Mouse (Mus musculus): ENCODE results near the gene Slc25a45. TPM values are rescaled to one million over a fixed set of nuclear protein-coding genes. Genes with fewer than 3 reads are reported as not detected.

Slc25a45 gene
- polyA plus RNA-seq, 1 experiment from 2014 or later: 1.8 TPM

DNA sequence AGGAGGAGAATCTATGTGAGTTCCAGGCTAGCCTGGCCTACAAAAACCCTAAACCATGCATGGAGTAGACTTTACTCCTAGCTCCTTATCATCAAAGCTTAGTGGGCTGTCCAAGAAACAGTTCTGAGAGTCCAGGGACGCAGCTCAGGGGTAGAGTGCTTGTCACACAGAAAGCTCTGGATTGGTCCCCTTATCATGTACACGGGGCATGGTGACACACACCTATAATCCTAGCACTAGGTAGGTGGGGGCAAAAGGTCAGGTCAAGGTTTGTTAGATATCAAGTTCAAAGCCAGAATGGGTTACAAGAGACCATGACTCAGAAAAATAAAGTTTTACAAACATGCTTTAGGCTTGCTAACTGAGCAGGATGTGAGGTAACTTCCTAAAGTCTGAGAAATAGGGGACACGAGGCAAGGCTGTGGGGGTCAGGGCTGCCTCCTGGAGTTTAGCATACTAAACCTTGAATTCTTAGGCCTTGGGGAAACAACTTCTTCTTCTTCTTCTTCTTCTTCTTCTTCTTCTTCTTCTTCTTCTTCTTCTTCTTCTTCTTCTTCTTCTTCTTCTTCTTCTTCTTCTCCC, 9.7 kb downstream of the Slc25a45 start:
- Histone ChIP-seq H3K36me3 (ENCODE audit: control insufficient read depth, insufficient read depth, low read length) (no peaks in the 10 kb centered on the region), H3K9me3 (ENCODE audit: control insufficient read depth, low read depth, low read length) (no peaks in the 10 kb centered on the region), H3K9ac (replicated peaks; ENCODE audit: low read depth, low read length) (no peak overlapping the region), H3K4me2 (replicated peaks; ENCODE audit: low read depth, low read length) (no peak overlapping the region), H3K4me1 (ENCODE audit: control insufficient read depth, insufficient read depth, low read length) (no peaks in the 10 kb centered on the region), H3K27me3 (ENCODE audit: control insufficient read depth, insufficient read depth, low read length) (no peaks in the 10 kb centered on the region), H3K27ac (ENCODE audit: low read length) (no peak overlapping the region), H3K4me3 (ENCODE audit: low read depth, low read length) (no peak overlapping the region)
- ATAC-seq (ENCODE audit: insufficient number of reproducible peaks, insufficient read depth, low FRiP score, low read depth): no peak
- WGBS: 83% methylated on average over 3 of the region's 3 CpGs

DNA sequence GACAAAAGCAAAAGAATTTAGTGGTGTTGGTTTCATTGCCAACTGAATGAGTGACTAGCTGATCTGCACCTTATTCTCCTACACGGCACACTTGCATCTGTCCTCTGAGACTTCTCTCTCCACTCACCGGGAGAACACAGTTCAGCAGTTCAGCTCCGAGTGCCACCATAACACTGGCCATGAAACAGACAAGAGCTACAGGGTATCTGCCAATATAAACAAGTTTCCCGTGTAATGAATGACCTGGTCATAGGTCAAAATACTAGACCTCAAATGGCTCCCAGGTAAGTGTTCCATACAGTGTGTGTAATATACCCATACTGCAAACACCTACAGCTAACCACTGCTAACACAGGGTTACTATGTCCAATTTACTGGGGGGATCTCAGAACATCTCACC, 11.6 kb downstream of the Slc25a45 start:
- no peak overlapping the region for H3K4me2 ChIP-seq (replicated peaks; ENCODE audit: low read depth, low read length)
- no peak overlapping the region for H3K9ac ChIP-seq (replicated peaks; ENCODE audit: low read depth, low read length)
- peaks cover 4% of the 10 kb centered on the region; the same call in 1 of the 2 replicates for H3K4me1 ChIP-seq (ENCODE audit: control insufficient read depth, insufficient read depth, low read length)
- no peak for ATAC-seq (ENCODE audit: insufficient number of reproducible peaks, insufficient read depth, low FRiP score, low read depth)
- WGBS: 31% methylated on average over 4 of the region's 4 CpGs
- H3K4me3 ChIP-seq (ENCODE audit: low read depth, low read length): no peak overlapping the region
- H3K9me3 ChIP-seq (ENCODE audit: control insufficient read depth, low read depth, low read length): no peaks in the 10 kb centered on the region
- H3K36me3 ChIP-seq (ENCODE audit: control insufficient read depth, insufficient read depth, low read length): peaks cover 3% of the 10 kb centered on the region; the same call in 1 of the 2 replicates
- no peak overlapping the region for H3K27ac ChIP-seq (ENCODE audit: low read length)
- H3K27me3 ChIP-seq (ENCODE audit: control insufficient read depth, insufficient read depth, low read length): no peaks in the 10 kb centered on the region

DNA sequence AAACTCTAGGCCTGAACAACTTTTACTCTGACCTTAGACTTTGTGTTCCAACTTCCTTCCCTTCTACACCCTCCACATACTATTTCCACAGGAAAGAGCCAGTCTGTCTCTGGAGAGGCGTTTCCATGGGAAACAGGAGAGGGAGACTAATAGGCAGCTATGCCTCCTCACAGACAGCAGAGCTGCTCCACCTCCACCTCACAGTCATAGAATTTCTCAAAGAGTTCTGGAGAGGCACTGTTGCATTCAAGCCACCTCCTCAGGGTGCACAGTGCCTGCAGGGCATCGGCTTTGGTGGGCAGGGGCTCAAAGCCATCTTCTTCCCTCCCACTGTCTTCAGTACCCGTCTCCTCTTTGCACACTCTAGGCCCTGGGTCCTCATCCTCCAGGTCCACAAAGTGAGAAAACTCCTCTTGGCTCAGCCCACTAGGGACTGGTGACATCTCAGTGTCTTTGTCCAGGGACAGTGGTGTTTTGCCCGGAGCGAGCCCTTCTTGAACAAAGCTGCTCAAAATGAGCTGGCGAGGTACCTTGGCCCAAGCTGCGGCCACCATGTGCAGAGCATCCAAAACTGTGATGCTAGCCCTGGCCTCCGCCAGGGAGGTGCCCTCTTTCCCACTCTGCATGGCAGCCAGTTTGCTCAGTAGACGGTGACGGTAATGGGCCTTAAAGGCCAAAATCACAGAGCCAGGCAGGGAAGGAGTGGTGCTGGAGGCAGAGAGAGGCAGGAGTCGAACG, 14.1 kb downstream of the Slc25a45 start:
- 91% methylated on average over 12 of the region's 12 CpGs for WGBS
- ATAC-seq (ENCODE audit: insufficient number of reproducible peaks, insufficient read depth, low FRiP score, low read depth): no peak
- Histone ChIP-seq H3K36me3 (ENCODE audit: control insufficient read depth, insufficient read depth, low read length) (peaks cover 12% of the 10 kb centered on the region), H3K9ac (replicated peaks; ENCODE audit: low read depth, low read length) (no peak overlapping the region), H3K4me1 (ENCODE audit: control insufficient read depth, insufficient read depth, low read length) (peaks cover 4% of the 10 kb centered on the region; the same call in 1 of the 2 replicates), H3K4me3 (ENCODE audit: low read depth, low read length) (no peak overlapping the region), H3K4me2 (replicated peaks; ENCODE audit: low read depth, low read length) (no peak overlapping the region), H3K27me3 (ENCODE audit: control insufficient read depth, insufficient read depth, low read length) (no peaks in the 10 kb centered on the region), H3K9me3 (ENCODE audit: control insufficient read depth, low read depth, low read length) (no peaks in the 10 kb centered on the region), H3K27ac (ENCODE audit: low read length) (no peak overlapping the region)

DNA sequence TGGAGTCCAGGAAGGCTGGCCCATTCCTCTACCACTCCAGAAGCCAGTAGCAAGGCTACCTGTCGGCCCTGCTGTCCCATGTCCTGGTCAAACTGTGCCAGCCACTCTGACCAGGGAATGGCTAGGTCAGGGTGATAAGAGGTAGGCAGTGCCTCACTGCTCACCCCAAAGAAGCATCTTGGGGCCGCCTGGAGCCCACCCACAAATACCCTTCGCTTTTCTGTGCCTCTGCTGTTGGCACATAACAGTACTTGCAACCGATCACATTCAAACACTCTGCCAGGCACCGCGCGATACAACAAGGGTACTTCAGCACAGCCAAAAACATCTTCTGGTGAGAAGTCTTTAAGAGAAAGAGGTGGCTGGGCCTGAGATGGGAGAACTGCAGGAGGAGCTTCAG, 14.7 kb downstream of the Slc25a45 start:
- Histone ChIP-seq H3K36me3 (ENCODE audit: control insufficient read depth, insufficient read depth, low read length) (peaks cover 15% of the 10 kb centered on the region), H3K27me3 (ENCODE audit: control insufficient read depth, insufficient read depth, low read length) (no peaks in the 10 kb centered on the region), H3K4me2 (replicated peaks; ENCODE audit: low read depth, low read length) (no peak overlapping the region), H3K27ac (ENCODE audit: low read length) (no peak overlapping the region), H3K9ac (replicated peaks; ENCODE audit: low read depth, low read length) (no peak overlapping the region), H3K9me3 (ENCODE audit: control insufficient read depth, low read depth, low read length) (no peaks in the 10 kb centered on the region), H3K4me3 (ENCODE audit: low read depth, low read length) (no peak overlapping the region), H3K4me1 (ENCODE audit: control insufficient read depth, insufficient read depth, low read length) (peaks cover 4% of the 10 kb centered on the region; the same call in 1 of the 2 replicates)
- 91% methylated on average over 7 of the region's 7 CpGs for WGBS
- ATAC-seq (ENCODE audit: insufficient number of reproducible peaks, insufficient read depth, low FRiP score, low read depth): no peak

DNA sequence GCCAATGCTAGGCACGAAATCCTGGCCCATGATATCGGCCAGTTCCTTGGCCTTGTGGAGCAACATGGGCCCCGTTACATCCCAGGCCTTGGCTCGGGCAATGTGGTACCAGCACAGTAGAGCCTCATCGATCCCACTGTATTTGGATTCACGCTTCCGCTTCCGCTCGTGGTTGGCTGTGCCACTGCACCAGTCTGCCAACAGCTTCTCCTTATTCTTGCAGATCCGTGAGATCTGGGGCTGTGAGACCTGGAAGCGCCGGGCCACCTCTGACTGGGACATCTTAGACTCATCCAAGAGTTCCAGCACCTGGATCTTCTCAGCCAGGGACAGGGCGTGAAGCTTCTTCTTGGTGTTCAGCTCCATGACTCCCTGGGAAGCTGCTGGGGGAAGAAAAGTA, 15.1 kb downstream of the Slc25a45 start:
- Histone ChIP-seq H3K9ac (replicated peaks; ENCODE audit: low read depth, low read length) (no peak overlapping the region), H3K9me3 (ENCODE audit: control insufficient read depth, low read depth, low read length) (no peaks in the 10 kb centered on the region), H3K27me3 (ENCODE audit: control insufficient read depth, insufficient read depth, low read length) (no peaks in the 10 kb centered on the region), H3K27ac (ENCODE audit: low read length) (no peak overlapping the region), H3K36me3 (ENCODE audit: control insufficient read depth, insufficient read depth, low read length) (peaks cover 15% of the 10 kb centered on the region), H3K4me1 (ENCODE audit: control insufficient read depth, insufficient read depth, low read length) (peaks cover 4% of the 10 kb centered on the region; the same call in 1 of the 2 replicates), H3K4me2 (replicated peaks; ENCODE audit: low read depth, low read length) (peak overlapping the region; percentile 91), H3K4me3 (ENCODE audit: low read depth, low read length) (peak overlapping the region; percentile 58; the same call in 1 of the 2 replicates)
- ATAC-seq (ENCODE audit: insufficient number of reproducible peaks, insufficient read depth, low FRiP score, low read depth): no peak
- 92% methylated on average over 13 of the region's 13 CpGs for WGBS

DNA sequence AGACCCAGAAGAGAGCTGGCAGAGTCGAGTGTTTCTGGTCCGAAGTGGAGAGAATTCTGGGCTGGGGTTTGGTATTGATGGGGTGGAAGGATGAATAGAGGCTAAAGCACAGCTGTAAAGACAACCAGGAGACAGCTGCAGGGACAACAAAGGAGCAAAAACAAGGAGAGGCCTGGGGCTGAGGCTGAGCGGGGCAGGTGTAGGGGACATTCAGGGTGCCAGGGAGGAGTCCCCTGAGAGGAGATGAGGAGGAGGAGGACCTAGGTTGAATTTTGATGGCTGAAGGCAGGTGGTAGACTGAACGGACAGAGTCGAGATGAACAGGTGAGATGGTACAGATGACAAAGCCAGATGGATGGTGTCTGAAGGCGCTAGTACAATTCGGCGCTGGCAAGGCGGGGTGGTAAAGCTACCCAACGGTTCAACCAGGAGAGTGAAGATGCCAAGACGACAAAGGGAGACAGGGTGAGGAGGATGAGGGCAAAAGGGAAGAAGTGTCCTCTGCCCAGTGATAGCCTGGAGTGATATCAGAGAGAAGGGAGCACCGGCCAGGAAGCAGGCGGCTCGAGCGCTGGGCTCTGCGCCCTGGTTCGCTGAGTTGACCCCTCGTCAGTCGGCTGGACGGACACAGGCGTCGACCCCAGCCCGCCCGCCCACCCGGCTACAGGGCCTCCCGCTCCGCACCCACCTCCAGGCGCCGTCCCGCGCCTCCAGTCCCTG, 15.8 kb downstream of the Slc25a45 start:
- Histone ChIP-seq H3K9me3 (ENCODE audit: control insufficient read depth, low read depth, low read length) (no peaks in the 10 kb centered on the region), H3K27me3 (ENCODE audit: control insufficient read depth, insufficient read depth, low read length) (no peaks in the 10 kb centered on the region), H3K4me2 (replicated peaks; ENCODE audit: low read depth, low read length) (peak overlapping the region; percentile 91), H3K9ac (replicated peaks; ENCODE audit: low read depth, low read length) (peak overlapping the region; percentile 68), H3K4me3 (ENCODE audit: low read depth, low read length) (peak overlapping the region; percentile 58), H3K27ac (ENCODE audit: low read length) (0 out of 2 replicates have a peak overlapping the region, but pooled peaks have one; percentile 48), H3K4me1 (ENCODE audit: control insufficient read depth, insufficient read depth, low read length) (peaks cover 4% of the 10 kb centered on the region; the same call in 1 of the 2 replicates), H3K36me3 (ENCODE audit: control insufficient read depth, insufficient read depth, low read length) (peaks cover 19% of the 10 kb centered on the region)
- no peak; the same call in none of the 2 replicates for ATAC-seq (ENCODE audit: insufficient number of reproducible peaks, insufficient read depth, low FRiP score, low read depth)
- 8% methylated on average over 31 of the region's 31 CpGs for WGBS

DNA sequence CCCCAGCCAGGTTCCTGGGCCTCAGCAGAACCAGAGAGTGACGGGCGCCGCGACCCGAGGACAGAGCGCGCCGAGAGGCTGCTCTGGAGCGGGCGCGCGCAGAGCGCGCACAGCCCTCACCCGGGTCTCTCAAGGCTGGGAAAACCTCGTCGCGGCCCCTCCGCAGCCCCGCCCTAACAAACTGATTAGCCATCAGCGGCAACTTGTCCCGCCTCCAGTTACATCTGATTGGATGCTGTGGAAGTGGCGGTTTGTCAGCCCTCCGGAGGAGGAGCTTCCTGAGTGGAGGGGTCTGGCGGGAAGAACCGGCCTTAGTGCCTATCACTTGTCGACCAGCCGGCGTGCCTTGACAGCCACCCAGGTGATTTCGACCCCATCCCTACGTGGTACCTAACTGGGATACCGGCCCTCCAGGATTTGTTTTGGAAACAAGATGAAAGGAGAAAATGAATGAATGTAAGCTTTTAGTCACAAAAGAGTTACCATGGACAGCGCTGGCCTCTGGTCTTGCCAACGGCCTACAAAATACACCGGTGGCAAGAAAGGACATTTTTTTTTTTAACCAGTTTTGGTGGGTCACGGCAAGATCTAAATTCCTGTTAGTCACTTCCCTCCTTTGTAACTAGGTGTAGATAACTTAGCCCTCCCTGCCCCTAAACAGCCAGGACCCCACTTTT, 16.5 kb downstream of the Slc25a45 start, which contains the start of gene Tigd3:
TSS of gene Tigd3 (minus strand) at position 148 of the 677 bp plus-strand sequence.
- peak within 1 kb of the TSS; percentile 68 for H3K9ac ChIP-seq (replicated peaks; ENCODE audit: low read depth, low read length)
- H3K27me3 ChIP-seq (ENCODE audit: control insufficient read depth, insufficient read depth, low read length): no peaks in the 10 kb centered on the region
- H3K4me3 ChIP-seq (ENCODE audit: low read depth, low read length): peak within 1 kb of the TSS; percentile 58
- peak within 1 kb of the TSS; percentile 91 for H3K4me2 ChIP-seq (replicated peaks; ENCODE audit: low read depth, low read length)
- peak; percentile 95 for ATAC-seq (ENCODE audit: insufficient number of reproducible peaks, insufficient read depth, low FRiP score, low read depth)
- WGBS: 3% methylated on average over 36 of the region's 36 CpGs
- H3K27ac ChIP-seq (ENCODE audit: low read length): 0 out of 2 replicates have a peak within 1 kb of the TSS, but pooled peaks have one; percentile 48
- no peaks in the 10 kb centered on the region for H3K9me3 ChIP-seq (ENCODE audit: control insufficient read depth, low read depth, low read length)
- peaks cover 22% of the 10 kb centered on the region for H3K36me3 ChIP-seq (ENCODE audit: control insufficient read depth, insufficient read depth, low read length)
- peaks cover 4% of the 10 kb centered on the region; the same call in 1 of the 2 replicates for H3K4me1 ChIP-seq (ENCODE audit: control insufficient read depth, insufficient read depth, low read length)

DNA sequence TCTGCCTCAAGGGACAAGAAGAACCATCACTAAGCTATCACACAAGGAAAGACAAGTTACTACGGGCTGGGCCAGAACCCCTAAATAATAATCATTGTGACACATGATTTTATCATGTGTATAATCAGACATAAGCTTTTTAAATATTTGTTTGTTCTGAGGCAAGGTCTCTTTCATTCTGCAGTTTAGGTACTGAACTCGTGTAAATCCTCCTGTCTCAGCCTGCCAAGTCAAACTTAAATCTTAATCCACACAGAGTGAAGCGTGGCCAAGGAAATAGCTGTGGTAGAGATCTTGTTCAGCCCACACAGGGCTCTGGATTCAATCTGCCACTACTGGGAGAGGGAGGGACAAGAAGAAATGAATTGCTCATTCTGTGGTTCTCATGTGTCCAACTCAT, 29.7 kb downstream of the Slc25a45 start:
- ATAC-seq (ENCODE audit: insufficient number of reproducible peaks, insufficient read depth, low FRiP score, low read depth): no peak
- no peak overlapping the region for H3K9ac ChIP-seq (replicated peaks; ENCODE audit: low read depth, low read length)
- H3K27me3 ChIP-seq (ENCODE audit: control insufficient read depth, insufficient read depth, low read length): no peaks in the 10 kb centered on the region
- WGBS: 81% methylated on average over 3 of the region's 3 CpGs
- no peak overlapping the region for H3K4me3 ChIP-seq (ENCODE audit: low read depth, low read length)
- no peaks in the 10 kb centered on the region for H3K9me3 ChIP-seq (ENCODE audit: control insufficient read depth, low read depth, low read length)
- peaks cover 49% of the 10 kb centered on the region for H3K36me3 ChIP-seq (ENCODE audit: control insufficient read depth, insufficient read depth, low read length)
- H3K4me1 ChIP-seq (ENCODE audit: control insufficient read depth, insufficient read depth, low read length): peaks cover 16% of the 10 kb centered on the region
- H3K4me2 ChIP-seq (replicated peaks; ENCODE audit: low read depth, low read length): no peak overlapping the region
- no peak overlapping the region for H3K27ac ChIP-seq (ENCODE audit: low read length)

All from stomach, embryonic 14.5 days (tissue).